Mouse (Mus musculus) E14TG2a.4 (cell line): ENCODE data around the gene Atp11a.

Experiments
- CTCF ChIP-seq: conservative IDR thresholded peaks from 2 replicates; pipeline ENCODE4 v1.5.1; 2014; ENCODE audit warnings: low read length
- NANOG ChIP-seq: IDR thresholded peaks from 2 replicates; pipeline ENCODE4 v1.6.1; 2014; ENCODE audit warnings: borderline replicate concordance, low read length, mixed read lengths
- POU5F1 ChIP-seq: IDR thresholded peaks from 2 replicates; pipeline ENCODE4 v1.6.1; 2014; ENCODE audit warnings: low read length, borderline replicate concordance

GRCm38 (mm10) chr8:12799832-12800231 is 43.0 kb downstream of the Atp11a start:
- TF ChIP-seq CTCF = no peak
- TF ChIP-seq NANOG = no peak
- TF ChIP-seq POU5F1 = no peak
